Mouse (Mus musculus) gastrocnemius, adult 2 months (tissue): ENCODE results near the gene St7. TPM values are rescaled to one million over a fixed set of nuclear protein-coding genes. Genes with fewer than 3 reads are reported as not detected.

Experiments used
- DNase-seq: peaks from one replicate; pipeline ENCODE4 v3.0.0; 2022
- H3K27ac ChIP-seq: fragments of 200-600 bp; 2 replicates; pipeline ENCODE4 v1.8.1; 2022; ENCODE audit warnings: mild to moderate bottlenecking
- H3K4me3 ChIP-seq: fragments of 200-600 bp; 2 replicates; pipeline ENCODE4 v1.8.1; 2022; ENCODE audit warnings: mild to moderate bottlenecking, moderate library complexity
- CTCF ChIP-seq: fragments of 200-600 bp; IDR thresholded peaks from 2 replicates; pipeline ENCODE4 v1.8.1; 2022; ENCODE audit warnings: antibody characterized with exemption, mild to moderate bottlenecking, moderate library complexity
- intact Hi-C: fragments of 180-260 bp; cut with DNase I; formaldehyde crosslinking; loops from one replicate; pipeline ENCODE4 v1.15.1; 2025
- total RNA-seq, 2 experiments: library from RNA; stranded (reverse); gene quantifications; 2 replicates each; pipeline ENCODE4 v1.2.3; 2021

The St7 gene
- total RNA-seq, 2 experiments from 2014 or later: 13.0 to 14.0 TPM

GRCm38 (mm10) chr6:17978324-17978723 lies 285.6 kb downstream of the St7 start:
- no peak for DNase-seq
- TF ChIP-seq CTCF: no peak
- H3K4me3 ChIP-seq: no peak overlapping the region
- H3K27ac ChIP-seq: no peak overlapping the region
- intact Hi-C loops: no loop called here

DNA sequence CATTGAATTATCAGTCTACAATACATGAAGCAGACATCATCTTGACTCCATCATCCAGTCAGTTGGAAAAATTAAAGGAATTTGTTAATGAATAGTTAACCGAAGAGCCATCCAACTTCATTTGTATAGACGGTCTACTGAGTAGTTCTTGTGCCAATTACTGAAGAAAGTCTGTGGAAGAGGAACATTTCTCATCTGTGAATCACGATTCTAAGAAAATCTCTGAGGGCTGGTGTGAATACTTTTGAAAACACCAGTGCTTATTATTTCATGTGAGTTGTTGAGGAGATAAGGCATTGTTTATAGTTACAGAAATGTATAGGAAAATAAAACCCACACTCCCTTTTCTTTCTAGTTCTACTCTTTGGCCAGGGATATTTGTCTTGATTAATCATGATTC lies 286.1 kb downstream of the St7 start:
- H3K27ac ChIP-seq: no peak overlapping the region
- DNase-seq: no peak
- no peak overlapping the region for H3K4me3 ChIP-seq
- TF ChIP-seq CTCF: no peak
- intact Hi-C loops: no loop called here

- no peak for DNase-seq
- intact Hi-C loops: no loop called here
- Histone ChIP-seq H3K4me3 (no peak overlapping the region), H3K27ac (no peak overlapping the region)
- TF ChIP-seq CTCF: no peak
Observed at GRCm38 (mm10) chr6:17979361-17979760, 286.6 kb downstream of the St7 start.

DNA sequence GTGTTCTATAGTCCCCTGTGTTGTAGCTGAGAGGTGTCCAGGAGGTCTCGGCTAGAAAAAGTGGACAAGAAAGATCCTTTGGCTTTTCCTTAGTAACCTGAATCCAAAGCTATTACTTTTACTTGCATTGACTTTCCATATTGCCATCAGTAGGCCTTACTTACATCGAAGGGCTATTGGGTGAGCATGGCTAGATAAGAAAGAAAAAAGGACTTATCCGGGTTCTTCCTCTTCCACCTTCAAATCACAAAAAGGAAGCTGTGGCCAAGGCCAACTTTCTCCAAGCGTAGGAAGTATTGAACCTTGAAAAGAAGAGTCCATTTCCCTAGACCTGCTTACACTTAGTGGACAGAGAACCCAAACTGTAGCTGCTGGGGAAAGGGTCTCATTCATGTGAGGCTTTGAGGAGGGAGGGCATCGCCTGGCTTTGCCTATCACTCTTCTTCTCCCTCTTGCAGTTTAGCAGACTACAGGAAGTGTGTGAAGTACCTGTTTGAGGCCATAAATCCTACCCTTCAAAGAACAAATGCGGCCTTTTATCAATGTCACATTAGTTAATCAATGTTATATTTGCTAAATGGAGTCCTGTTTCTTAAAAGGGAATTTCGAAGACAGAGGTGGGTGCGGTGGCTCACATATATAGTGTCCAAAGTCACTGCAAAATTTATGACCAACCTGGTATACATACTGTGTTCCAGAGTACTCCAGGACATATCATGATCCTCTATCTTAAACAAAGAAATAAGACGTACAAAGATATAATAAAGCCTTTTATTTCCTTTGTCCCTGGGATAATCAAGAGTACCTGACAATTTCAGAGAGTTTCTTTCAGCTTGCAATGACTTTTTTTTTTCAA lies 297.7 kb downstream of the St7 start:
- Histone ChIP-seq H3K27ac (no peak overlapping the region), H3K4me3 (no peak overlapping the region)
- DNase-seq: no peak
- intact Hi-C loops: no loop called here
- no peak for TF ChIP-seq CTCF

DNA sequence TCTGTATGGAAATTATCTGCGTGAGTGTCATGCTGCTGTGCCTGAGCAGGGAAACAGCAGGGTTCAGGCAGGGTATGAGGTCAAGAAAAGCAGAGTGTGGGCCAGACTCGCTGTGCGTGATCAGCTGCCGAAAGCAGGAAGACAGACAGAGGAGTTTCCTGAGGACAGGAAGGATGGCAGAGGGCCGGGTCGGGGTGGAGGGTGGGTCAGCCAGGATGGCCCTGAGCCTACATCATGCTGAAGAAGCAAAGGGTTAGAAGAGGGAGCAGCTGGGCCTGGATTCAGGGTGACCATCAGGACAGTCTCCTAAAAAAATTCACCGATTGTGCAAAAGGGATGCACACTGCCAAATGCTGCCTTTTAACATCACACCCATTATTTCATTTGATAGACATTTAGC lies 298.9 kb downstream of the St7 start:
- peak; percentile 34 for DNase-seq
- Histone ChIP-seq H3K27ac (no peak overlapping the region), H3K4me3 (no peak overlapping the region)
- no peak for TF ChIP-seq CTCF
- intact Hi-C loops: no loop called here

Other genes starting within 250 kb of the St7 start
- gene Met, start 229.1 kb upstream of the St7 start, total RNA-seq: 10 to 100 TPM in 1 of 2 experiments, 1 to 10 TPM in 1; 6.9 to 10.6 TPM
- 100 to 1,000 TPM; 259 to 336 TPM for gene Capza2, start 56.7 kb upstream of the St7 start, total RNA-seq